Mouse (Mus musculus) forebrain, embryonic 11.5 days (tissue): ENCODE data around the gene Noxo1. TPM values are rescaled to one million over a fixed set of nuclear protein-coding genes. Genes with fewer than 3 reads are reported as not detected.

Source experiments
- ATAC-seq: fragments of 200-750 bp; cut with Nextera tagmentation; replicated peaks from 2 replicates; pipeline ENCODE4 v1.8.0; 2017; ENCODE audit warnings: moderate TSS enrichment; ENCODE audit not compliant: low FRiP score
- DNase-seq: peaks from one replicate; pipeline ENCODE4 v3.0.0-alpha.2; 2017; ENCODE audit warnings: low spot score
- H3K27ac ChIP-seq: fragments of 300-500 bp; sonication (generic); 2 replicates; pipeline ENCODE4 v1.5.1; 2014; ENCODE audit warnings: low read depth, low read length
- H3K27me3 ChIP-seq: fragments of 300-500 bp; sonication (generic); 2 replicates; pipeline ENCODE4 v1.6.1; 2014; ENCODE audit warnings: mild to moderate bottlenecking, low read length, mixed read lengths; ENCODE audit not compliant: control insufficient read depth, insufficient read depth
- H3K36me3 ChIP-seq: fragments of 300-500 bp; sonication (generic); 2 replicates; pipeline ENCODE4 v1.6.1; 2014; ENCODE audit warnings: mild to moderate bottlenecking, low read length, moderate library complexity, mixed read lengths; ENCODE audit not compliant: control insufficient read depth, insufficient read depth
- H3K4me1 ChIP-seq: fragments of 300-500 bp; sonication (generic); replicated peaks from 2 replicates; pipeline ENCODE4 v1.6.1; 2014; ENCODE audit warnings: low read length, mixed read lengths; ENCODE audit not compliant: control insufficient read depth, insufficient read depth
- H3K4me2 ChIP-seq: fragments of 300-500 bp; sonication (generic); 2 replicates; pipeline ENCODE4 v1.6.1; 2014; ENCODE audit warnings: low read depth, mild to moderate bottlenecking, low read length, moderate library complexity, mixed read lengths; ENCODE audit not compliant: severe bottlenecking
- H3K4me3 ChIP-seq: fragments of 300-500 bp; sonication (generic); 2 replicates; pipeline ENCODE4 v1.5.1; 2014; ENCODE audit warnings: low read depth, low read length
- H3K9ac ChIP-seq: fragments of 300-500 bp; sonication (generic); 2 replicates; pipeline ENCODE4 v1.6.1; 2014; ENCODE audit warnings: low read length
- H3K9me3 ChIP-seq: fragments of 300-500 bp; sonication (generic); 2 replicates; pipeline ENCODE4 v1.6.1; 2016; ENCODE audit warnings: low read length, mixed read lengths; ENCODE audit not compliant: control insufficient read depth
- WGBS: fragments of 180-500 bp; shearing (Covaris S2); extraction: QIAGEN DNeasy Blood & Tissue Kit; methylation state at CpG from one replicate; pipeline ENCODE4 v1.1.7; 2014; 5-methylcytosine and 5-hydroxymethylcytosine counted together
- polyA plus RNA-seq: library from polyadenylated mRNA; unstranded; fragments of >200 nt; fragmentation: Nextera tagmentation; extraction: Ambion mirVana; gene quantifications from 2 replicates; pipeline ENCODE4 v1.2.1, GENCODE M21; 2014

Noxo1 gene
- polyA plus RNA-seq, 1 experiment from 2014 or later = 1.7 TPM

DNA sequence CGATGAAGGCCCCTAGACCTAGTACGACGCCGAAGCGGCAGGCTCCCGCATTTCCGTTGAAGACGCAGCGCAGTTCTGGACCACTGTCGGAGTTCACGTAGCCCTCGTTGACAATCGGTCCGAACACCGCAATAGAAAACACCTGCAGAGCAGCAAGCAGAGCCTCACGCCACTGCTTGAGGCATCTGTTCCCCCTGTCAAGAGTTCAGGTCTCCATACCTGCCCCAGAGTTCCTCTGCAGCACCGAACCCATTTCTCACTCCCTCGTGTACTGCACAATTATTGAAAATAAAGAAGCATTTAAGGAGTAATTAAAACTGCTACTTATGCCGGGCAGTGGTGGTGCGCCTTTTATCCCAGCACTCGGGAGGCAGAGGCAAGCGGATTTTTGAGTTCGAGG lies 8.4 kb upstream of the Noxo1 start:
- WGBS = 21% methylated on average over 23 of the region's 23 CpGs
- DNase-seq (no peak), ATAC-seq (no peak)
- peaks cover 32% of the 10 kb centered on the region for H3K27me3 ChIP-seq
- no peak overlapping the region for H3K27ac ChIP-seq
- 0 out of 2 replicates have a peak, but pooled peaks cover 7% of the 10 kb centered on the region for H3K4me1 ChIP-seq
- H3K9me3 ChIP-seq = no peaks in the 10 kb centered on the region
- H3K36me3 ChIP-seq = no peaks in the 10 kb centered on the region
- peak overlapping the region; percentile 44 for H3K4me2 ChIP-seq
- H3K4me3 ChIP-seq = peak overlapping the region; percentile 22; the same call in 1 of the 2 replicates
- H3K9ac ChIP-seq = peak overlapping the region; percentile 43; the same call in 1 of the 2 replicates

DNA sequence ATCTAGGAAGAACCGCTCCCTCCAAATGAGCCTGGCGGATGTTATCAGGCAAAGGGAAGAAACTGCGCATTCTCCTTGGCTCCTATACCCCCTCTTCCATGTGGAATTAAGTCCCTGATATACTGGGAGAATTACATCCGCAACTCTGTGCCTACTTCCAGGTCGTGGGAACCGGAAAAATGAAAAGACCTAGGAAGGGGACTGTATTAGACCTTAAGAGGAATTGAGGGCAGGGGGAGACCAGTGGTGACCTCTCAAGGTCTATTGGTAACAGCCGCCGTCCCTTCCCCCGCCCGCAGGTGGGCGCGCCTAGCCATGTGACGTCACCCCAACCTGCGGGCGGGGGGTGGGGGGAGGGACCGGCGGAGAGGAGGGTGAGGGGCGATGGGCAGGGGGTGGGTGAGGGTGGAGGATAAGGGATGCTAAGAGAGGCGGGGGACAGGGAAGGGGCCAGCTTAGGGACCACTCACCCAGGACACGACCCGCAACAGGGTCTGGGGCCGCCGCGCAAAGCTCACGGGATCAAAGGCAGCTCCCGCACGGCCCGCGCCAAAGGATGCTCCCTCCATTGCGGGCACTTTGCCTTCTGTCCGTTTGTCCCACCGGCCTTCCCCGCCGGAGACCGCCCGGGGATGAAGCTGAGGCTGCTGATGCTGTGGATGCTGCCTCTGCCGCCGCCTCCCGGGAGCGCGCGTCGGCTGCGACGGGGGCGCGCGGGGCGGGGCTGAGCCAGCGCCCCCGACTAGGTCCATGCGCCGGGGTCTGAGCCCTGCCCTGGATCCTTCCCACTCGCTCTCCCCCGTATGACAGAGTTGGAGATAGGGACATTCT lies 6.6 kb upstream of the Noxo1 start, which contains the start of gene Syngr3:
Gene Syngr3 (minus strand): TSS at position 705 of the 831 bp plus-strand sequence.
- H3K27ac ChIP-seq = no peak within 1 kb of the TSS

DNA sequence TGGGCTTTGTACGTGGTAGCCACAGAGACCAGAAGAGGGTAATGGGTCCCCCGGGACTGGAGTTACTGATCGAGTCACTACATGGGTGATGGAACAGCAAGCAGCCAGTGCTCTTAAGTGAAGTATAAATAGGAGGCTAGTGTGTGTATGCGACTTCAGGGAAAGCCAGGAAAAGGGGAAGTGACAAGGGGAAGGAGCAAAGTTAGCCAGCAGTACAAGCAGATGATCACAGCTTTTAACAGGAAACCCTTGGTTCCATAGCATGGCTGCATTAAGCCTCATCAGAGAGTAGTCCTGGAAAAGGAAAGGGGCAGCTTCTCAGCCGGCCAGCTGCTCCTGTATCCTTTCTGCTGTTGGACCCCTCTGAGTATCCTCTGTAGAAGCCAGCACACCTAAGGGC lies 3.6 kb upstream of the Noxo1 start:
- no peak overlapping the region for H3K9ac ChIP-seq
- ATAC-seq (no peak), DNase-seq (peak; percentile 24)
- H3K36me3 ChIP-seq = no peaks in the 10 kb centered on the region
- 93% methylated on average over 5 of the region's 5 CpGs for WGBS
- H3K4me2 ChIP-seq = no peak overlapping the region
- H3K9me3 ChIP-seq = no peaks in the 10 kb centered on the region
- H3K27me3 ChIP-seq = peaks cover 28% of the 10 kb centered on the region
- no peak overlapping the region for H3K27ac ChIP-seq
- H3K4me3 ChIP-seq = no peak overlapping the region
- peaks cover 12% of the 10 kb centered on the region; the same call in 1 of the 2 replicates for H3K4me1 ChIP-seq

More for the DNA sequence above, 6.6 kb upstream of the Noxo1 start, which contains the start of gene Syngr3:
- peak within 1 kb of the TSS; percentile 69 for H3K9ac ChIP-seq
- H3K4me3 ChIP-seq = peak within 1 kb of the TSS; percentile 65
- peak within 1 kb of the TSS; percentile 65 for H3K4me2 ChIP-seq
- H3K27me3 ChIP-seq = peaks cover 32% of the 10 kb centered on the region
- peak; percentile 38; the same call in 1 of the 2 replicates for ATAC-seq
- no peaks in the 10 kb centered on the region for H3K9me3 ChIP-seq
- 1% methylated on average over 51 of the region's 55 CpGs for WGBS
- DNase-seq = peak; percentile 71
- 0 out of 2 replicates have a peak, but pooled peaks cover 7% of the 10 kb centered on the region for H3K4me1 ChIP-seq
- H3K36me3 ChIP-seq = no peaks in the 10 kb centered on the region

DNA sequence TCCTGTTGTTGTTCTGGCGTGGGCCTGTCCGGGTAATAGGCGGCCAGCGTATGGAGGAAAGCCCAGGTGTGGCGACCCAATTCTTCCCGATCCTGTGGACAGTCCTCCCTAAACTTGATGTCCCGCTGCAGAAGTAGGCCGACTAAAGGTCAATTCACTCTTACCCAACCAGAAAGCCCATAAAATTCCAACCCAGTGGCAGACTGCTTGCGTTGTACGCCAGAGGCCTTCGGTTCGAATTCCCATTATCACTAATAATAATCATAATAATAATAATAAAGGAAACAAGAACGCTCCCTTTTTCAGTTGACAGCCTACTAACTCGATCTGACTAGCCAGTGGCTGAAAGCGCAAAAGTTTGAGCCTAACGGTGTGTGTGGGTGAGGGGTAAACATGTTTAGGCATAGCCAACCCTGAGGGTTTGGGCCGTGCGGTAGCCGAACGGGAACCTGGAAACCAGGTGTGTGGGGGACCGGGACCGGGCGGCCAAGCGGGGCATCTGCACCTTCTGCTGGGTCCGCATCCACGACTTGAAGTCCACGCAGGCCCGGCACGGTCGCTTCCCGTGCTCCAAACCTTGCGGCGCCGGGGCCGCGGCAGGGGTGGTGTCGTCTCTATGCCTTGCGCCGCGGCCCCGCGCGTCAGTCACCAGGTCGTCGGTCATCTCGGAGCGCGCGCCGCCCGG lies 566 bp upstream of the Noxo1 start:
- Histone ChIP-seq H3K9ac (peak overlapping the region; percentile 94), H3K27me3 (peaks cover 6% of the 10 kb centered on the region; the same call in 1 of the 2 replicates), H3K4me2 (peak overlapping the region; percentile 70), H3K4me1 (peaks cover 10% of the 10 kb centered on the region), H3K36me3 (peaks cover 3% of the 10 kb centered on the region; the same call in 1 of the 2 replicates), H3K27ac (peak overlapping the region; percentile 71), H3K4me3 (peak overlapping the region; percentile 80), H3K9me3 (no peaks in the 10 kb centered on the region)
- peak; percentile 57 for ATAC-seq
- DNase-seq = no peak
- 6% methylated on average over 51 of the region's 51 CpGs for WGBS

DNA sequence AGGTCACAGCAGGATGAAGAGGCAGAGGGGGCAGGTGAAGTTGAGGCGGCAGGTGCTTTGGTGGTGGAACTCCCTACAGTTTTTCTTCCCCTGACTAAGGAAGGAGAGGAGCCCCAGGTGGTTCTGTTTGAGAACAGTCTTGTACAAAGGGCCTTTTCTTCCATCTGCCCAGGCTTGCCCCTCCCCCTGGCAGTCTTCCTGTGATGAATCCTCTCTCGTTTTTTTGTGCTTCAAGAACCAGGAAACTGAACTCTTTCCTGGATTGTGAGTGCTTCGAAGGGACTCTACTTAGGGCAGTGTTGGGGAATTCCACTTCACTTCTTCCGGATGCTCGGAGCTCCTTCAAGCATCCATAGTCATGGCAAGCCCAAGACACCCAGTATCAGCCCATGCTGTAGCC lies 2.0 kb downstream of the Noxo1 start:
- H3K4me2 ChIP-seq = no peak overlapping the region
- WGBS = 15% methylated on average over 5 of the region's 5 CpGs
- H3K9ac ChIP-seq = no peak overlapping the region
- DNase-seq (peak; percentile 41), ATAC-seq (no peak)
- H3K27me3 ChIP-seq = no peaks in the 10 kb centered on the region
- no peaks in the 10 kb centered on the region for H3K9me3 ChIP-seq
- H3K27ac ChIP-seq = no peak overlapping the region
- H3K36me3 ChIP-seq = peaks cover 9% of the 10 kb centered on the region; the same call in 1 of the 2 replicates
- peaks cover 10% of the 10 kb centered on the region for H3K4me1 ChIP-seq
- H3K4me3 ChIP-seq = no peak overlapping the region

GRCm38 (mm10) chr17:24698715-24699114 lies 2.7 kb downstream of the Noxo1 start:
- no peak for ATAC-seq
- 71% methylated on average over 9 of the region's 9 CpGs for WGBS
- H3K36me3 ChIP-seq = peaks cover 9% of the 10 kb centered on the region; the same call in 1 of the 2 replicates

GRCm38 (mm10) chr17:24699473-24699872 lies 3.4 kb downstream of the Noxo1 start:
- WGBS = 78% methylated on average over 2 of the region's 2 CpGs
- peaks cover 10% of the 10 kb centered on the region for H3K4me1 ChIP-seq
- H3K4me3 ChIP-seq = no peak overlapping the region
- H3K9me3 ChIP-seq = no peaks in the 10 kb centered on the region
- H3K4me2 ChIP-seq = no peak overlapping the region
- H3K27ac ChIP-seq = no peak overlapping the region
- H3K9ac ChIP-seq = no peak overlapping the region
- DNase-seq (no peak), ATAC-seq (no peak)
- H3K36me3 ChIP-seq = peaks cover 9% of the 10 kb centered on the region; the same call in 1 of the 2 replicates
- H3K27me3 ChIP-seq = no peaks in the 10 kb centered on the region

More at GRCm38 (mm10) chr17:24698715-24699114, 2.7 kb downstream of the Noxo1 start:
- H3K9ac ChIP-seq = no peak overlapping the region
- H3K4me1 ChIP-seq = peaks cover 10% of the 10 kb centered on the region
- H3K9me3 ChIP-seq = no peaks in the 10 kb centered on the region
- H3K27me3 ChIP-seq = no peaks in the 10 kb centered on the region
- DNase-seq = peak; percentile 42
- no peak overlapping the region for H3K4me3 ChIP-seq
- no peak overlapping the region for H3K4me2 ChIP-seq
- H3K27ac ChIP-seq = no peak overlapping the region

DNA sequence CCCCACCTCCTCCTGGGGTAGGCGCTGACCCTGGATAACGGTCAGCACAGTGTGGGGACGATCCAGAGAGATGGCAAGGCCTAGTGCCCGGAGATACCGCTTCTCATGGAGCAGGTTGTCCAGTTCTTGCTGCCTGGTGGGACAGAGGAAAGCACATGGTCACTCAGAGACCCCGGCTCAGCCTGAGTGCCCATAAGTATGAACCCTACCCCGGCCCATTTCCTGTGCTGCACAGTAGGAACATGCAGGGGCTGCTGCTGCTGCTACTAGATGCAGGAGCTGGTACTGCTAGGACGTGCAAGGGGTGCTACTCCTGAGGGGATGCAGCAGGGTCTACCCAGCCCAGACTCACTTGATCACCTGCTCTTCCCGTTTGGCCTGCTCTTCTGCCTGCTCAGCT lies 5.2 kb downstream of the Noxo1 start:
- Histone ChIP-seq H3K4me1 (peaks cover 6% of the 10 kb centered on the region), H3K9ac (no peak overlapping the region), H3K27me3 (no peaks in the 10 kb centered on the region), H3K4me3 (no peak overlapping the region), H3K36me3 (peaks cover 9% of the 10 kb centered on the region; the same call in 1 of the 2 replicates), H3K27ac (no peak overlapping the region), H3K4me2 (no peak overlapping the region), H3K9me3 (no peaks in the 10 kb centered on the region)
- ATAC-seq (no peak), DNase-seq (no peak)
- WGBS = 92% methylated on average over 9 of the region's 9 CpGs
